Mouse (Mus musculus) heart, embryonic 11.5 days (tissue): Measurements from ENCODE around the gene Hist1h1b. TPM values are rescaled to one million over a fixed set of nuclear protein-coding genes. Genes with fewer than 3 reads are reported as not detected.
"Not testable (repeated sequence)": the region's sequence is repeated elsewhere in the genome, so short reads cannot be mapped to it uniquely, and the experiment has no call there.

Source experiments
- ATAC-seq: fragments of 200-750 bp; cut with Nextera tagmentation; replicated peaks from 2 replicates; pipeline ENCODE4 v1.8.0; 2017; ENCODE audit warnings: moderate library complexity; ENCODE audit not compliant: insufficient number of reproducible peaks, low FRiP score, low TSS enrichment
- H3K27ac ChIP-seq: fragments of 300-500 bp; sonication (generic); 2 replicates; pipeline ENCODE4 v1.5.1; 2014; ENCODE audit warnings: mild to moderate bottlenecking, low read depth, low read length
- H3K27me3 ChIP-seq: fragments of 300-500 bp; sonication (generic); 2 replicates; pipeline ENCODE4 v1.6.1; 2014; ENCODE audit warnings: mild to moderate bottlenecking, low read length, mixed read lengths; ENCODE audit not compliant: control insufficient read depth, insufficient read depth
- H3K36me3 ChIP-seq: fragments of 300-500 bp; sonication (generic); 2 replicates; pipeline ENCODE4 v1.6.1; 2014; ENCODE audit warnings: mild to moderate bottlenecking, low read length, moderate library complexity, mixed read lengths; ENCODE audit not compliant: control insufficient read depth, insufficient read depth
- H3K4me1 ChIP-seq: fragments of 300-500 bp; sonication (generic); 2 replicates; pipeline ENCODE4 v1.6.1; 2014; ENCODE audit warnings: low read length; ENCODE audit not compliant: control insufficient read depth, insufficient read depth
- H3K4me2 ChIP-seq: fragments of 300-500 bp; sonication (generic); 2 replicates; pipeline ENCODE4 v1.6.1; 2014; ENCODE audit warnings: mild to moderate bottlenecking, moderate library complexity
- H3K4me3 ChIP-seq: fragments of 300-500 bp; sonication (generic); 2 replicates; pipeline ENCODE4 v1.5.1; 2014; ENCODE audit warnings: low read depth, low read length
- H3K9ac ChIP-seq: fragments of 300-500 bp; sonication (generic); 2 replicates; pipeline ENCODE4 v1.6.1; 2014; ENCODE audit warnings: mild to moderate bottlenecking, low read depth, low read length, moderate library complexity
- H3K9me3 ChIP-seq: fragments of 300-500 bp; sonication (generic); replicated peaks from 2 replicates; pipeline ENCODE4 v1.6.1; 2016; ENCODE audit warnings: low read length; ENCODE audit not compliant: control insufficient read depth
- WGBS: fragments of 180-500 bp; shearing (Covaris S2); extraction: QIAGEN DNeasy Blood & Tissue Kit; methylation state at CpG from one replicate; pipeline ENCODE4 v1.1.7; 2014; ENCODE audit not compliant: insufficient replicate concordance; 5-methylcytosine and 5-hydroxymethylcytosine counted together
- polyA plus RNA-seq: library from polyadenylated mRNA; unstranded; fragments of >200 nt; fragmentation: Nextera tagmentation; extraction: Ambion mirVana; gene quantifications from 2 replicates; pipeline ENCODE4 v1.2.1, GENCODE M21; 2014

Hist1h1b gene
- polyA plus RNA-seq, 1 experiment from 2014 or later = 10.8 TPM

DNA sequence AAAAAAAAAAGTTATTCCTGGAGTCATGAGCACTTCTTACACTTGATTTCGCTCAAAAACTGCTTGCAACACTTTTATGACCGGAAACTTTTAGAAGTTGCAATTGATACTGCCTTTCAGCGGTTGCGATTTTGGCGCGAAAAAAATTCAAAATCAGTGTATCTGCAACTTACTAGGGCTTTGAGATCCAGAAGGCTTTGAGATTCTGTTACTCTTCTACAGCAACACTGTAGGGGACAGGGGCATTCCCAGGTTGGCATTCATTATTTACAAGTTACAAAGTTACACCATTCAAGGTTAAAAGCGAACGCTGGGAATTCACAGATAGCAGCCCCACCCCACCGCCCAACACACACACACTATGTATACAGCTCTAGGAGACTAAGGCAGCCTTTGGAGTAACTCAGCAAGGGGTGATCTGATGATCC, 3.3 kb upstream of the Hist1h1b start:
- WGBS = 3% methylated on average over 9 of the region's 9 CpGs
- peak overlapping the region; percentile 82 for H3K27ac ChIP-seq

GRCm38 (mm10) chr13:21783255-21783617, 2.8 kb upstream of the Hist1h1b start, which contains the start of gene Hist1h3i:
TSS of gene Hist1h3i (minus strand) at chr13:21783370.
- 0% methylated on average over 13 of the region's 20 CpGs for WGBS
- peaks cover 13% of the 10 kb centered on the region; the same call in 1 of the 2 replicates for H3K4me1 ChIP-seq
- peak; percentile 64 for ATAC-seq

More for the DNA sequence above, 3.3 kb upstream of the Hist1h1b start:
- Histone ChIP-seq H3K9me3 (no peaks in the 10 kb centered on the region), H3K4me2 (peak overlapping the region; percentile 75), H3K9ac (peak overlapping the region; percentile 71), H3K4me1 (peaks cover 13% of the 10 kb centered on the region; the same call in 1 of the 2 replicates), H3K36me3 (no peaks in the 10 kb centered on the region), H3K27me3 (no peaks in the 10 kb centered on the region), H3K4me3 (peak overlapping the region; percentile 39)
- ATAC-seq = no peak

DNA sequence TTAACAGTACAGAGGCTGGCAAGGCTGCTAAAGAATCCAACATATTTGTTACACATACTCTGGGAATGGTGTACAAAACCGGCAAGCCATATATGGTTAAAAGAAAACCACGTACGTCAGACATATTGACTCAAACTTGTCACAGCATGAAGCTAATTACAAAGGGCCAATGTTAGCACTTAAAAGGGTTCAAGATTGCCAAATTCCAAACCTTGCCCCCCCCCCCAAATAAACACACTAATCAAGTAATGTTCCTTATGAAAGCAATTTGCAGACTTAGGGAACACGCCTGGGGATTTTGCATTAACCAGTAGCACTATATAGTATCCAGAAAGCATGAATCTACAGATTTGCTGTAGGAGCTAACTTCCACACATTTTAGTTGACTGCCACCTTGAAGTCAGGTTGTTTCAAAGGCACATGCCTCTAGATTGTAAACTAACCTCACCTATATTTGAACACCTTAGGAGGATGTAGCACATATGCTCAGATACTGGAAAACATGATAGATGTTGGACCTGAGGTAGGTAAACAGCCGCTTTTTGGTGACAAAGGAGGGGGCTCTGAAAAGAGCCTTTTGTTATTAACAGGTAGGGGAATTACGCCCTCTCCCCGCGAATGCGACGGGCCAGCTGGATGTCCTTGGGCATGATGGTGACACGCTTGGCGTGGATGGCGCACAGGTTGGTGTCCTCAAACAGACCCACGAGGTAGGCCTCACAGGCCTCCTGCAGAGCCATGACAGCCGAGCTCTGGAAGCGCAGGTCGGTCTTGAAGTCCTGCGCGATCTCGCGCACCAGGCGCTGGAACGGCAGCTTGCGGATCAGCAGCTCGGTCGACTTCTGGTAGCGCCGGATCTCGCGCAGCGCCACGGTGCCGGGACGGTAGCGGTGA, 2.2 kb upstream of the Hist1h1b start:
- WGBS = 2% methylated on average over 17 of the region's 35 CpGs
- not testable (repeated sequence) for ATAC-seq

More at GRCm38 (mm10) chr13:21783255-21783617, 2.8 kb upstream of the Hist1h1b start, which contains the start of gene Hist1h3i:
- peak within 1 kb of the TSS; percentile 39 for H3K4me3 ChIP-seq
- no peaks in the 10 kb centered on the region for H3K36me3 ChIP-seq
- peak within 1 kb of the TSS; percentile 75 for H3K4me2 ChIP-seq
- peak within 1 kb of the TSS; percentile 76 for H3K9ac ChIP-seq
- H3K27me3 ChIP-seq = no peaks in the 10 kb centered on the region
- H3K9me3 ChIP-seq = no peaks in the 10 kb centered on the region
- peak within 1 kb of the TSS; percentile 87 for H3K27ac ChIP-seq

DNA sequence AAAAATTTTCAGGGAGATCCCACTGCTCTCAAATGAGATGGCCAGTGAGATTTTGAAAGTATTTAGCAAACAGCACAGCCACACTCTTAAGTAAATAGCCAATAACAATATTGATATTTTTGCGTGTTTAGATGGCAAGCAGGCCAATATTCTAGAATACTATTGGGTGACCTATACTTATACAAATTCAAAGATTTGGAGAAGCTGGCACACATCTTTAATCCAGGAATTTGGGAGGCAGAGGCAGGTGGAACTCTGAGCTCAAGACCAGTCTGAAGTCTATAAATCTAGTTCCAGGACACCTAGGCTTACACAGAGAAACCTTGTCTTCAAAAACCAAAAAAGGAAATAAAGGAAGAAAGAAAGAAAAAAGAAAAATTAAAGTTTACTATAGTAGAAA, 1.2 kb upstream of the Hist1h1b start:
- H3K4me2 ChIP-seq = no peak overlapping the region
- no peaks in the 10 kb centered on the region for H3K27me3 ChIP-seq
- H3K36me3 ChIP-seq = no peaks in the 10 kb centered on the region
- WGBS = 93% methylated on average over 1 of the region's 1 CpGs
- H3K4me3 ChIP-seq = no peak overlapping the region
- H3K9ac ChIP-seq = no peak overlapping the region
- ATAC-seq = no peak
- H3K4me1 ChIP-seq = peaks cover 13% of the 10 kb centered on the region; the same call in 1 of the 2 replicates
- H3K9me3 ChIP-seq = no peaks in the 10 kb centered on the region
- H3K27ac ChIP-seq = 0 out of 2 replicates have a peak overlapping the region, but pooled peaks have one; percentile 35

More for the DNA sequence above, 2.2 kb upstream of the Hist1h1b start:
- not testable (repeated sequence) for H3K36me3 ChIP-seq, H3K9me3 ChIP-seq, H3K27me3 ChIP-seq
- H3K4me1 ChIP-seq = peaks cover 13% of the 10 kb centered on the region; the same call in 1 of the 2 replicates
- peak overlapping the region; percentile 39 for H3K4me3 ChIP-seq
- peak overlapping the region; percentile 76 for H3K9ac ChIP-seq
- H3K4me2 ChIP-seq = peak overlapping the region; percentile 75
- peak overlapping the region; percentile 87 for H3K27ac ChIP-seq

DNA sequence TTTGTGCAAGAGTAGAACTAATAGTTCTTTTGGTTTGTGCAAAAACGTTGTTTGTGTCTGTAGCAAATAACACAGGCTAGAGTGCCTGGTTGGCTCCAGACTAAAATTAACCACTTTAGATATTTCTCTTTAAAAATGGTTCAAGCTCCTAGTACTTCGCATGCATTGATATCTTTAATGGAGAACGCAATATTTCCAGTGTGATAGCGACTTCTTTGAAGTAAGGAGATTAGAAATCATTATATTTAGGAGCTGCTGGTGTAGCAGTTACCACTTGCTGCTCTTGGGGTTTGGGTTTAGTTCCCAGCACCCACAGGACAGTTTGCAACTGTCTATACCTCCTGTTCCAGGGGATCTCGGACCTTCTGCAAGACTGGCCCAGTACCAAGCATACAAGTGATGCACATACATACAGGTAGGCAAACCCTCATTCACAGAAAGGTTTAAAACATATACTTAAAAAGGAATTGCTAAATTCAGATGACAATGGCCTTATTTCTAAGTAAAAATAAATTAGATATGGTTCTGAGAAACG, 663 bp upstream of the Hist1h1b start:
- WGBS = 45% methylated on average over 6 of the region's 6 CpGs
- H3K9ac ChIP-seq = peak overlapping the region; percentile 93
- no peaks in the 10 kb centered on the region for H3K36me3 ChIP-seq
- peak overlapping the region; percentile 96; the same call in 1 of the 2 replicates for H3K27ac ChIP-seq
- no peaks in the 10 kb centered on the region for H3K27me3 ChIP-seq
- peak overlapping the region; percentile 97 for H3K4me2 ChIP-seq
- H3K4me3 ChIP-seq = peak overlapping the region; percentile 67
- ATAC-seq = no peak
- H3K4me1 ChIP-seq = peaks cover 13% of the 10 kb centered on the region; the same call in 1 of the 2 replicates
- H3K9me3 ChIP-seq = no peaks in the 10 kb centered on the region

- Histone ChIP-seq H3K36me3 (no peaks in the 10 kb centered on the region), H3K27ac (peak overlapping the region; percentile 96), H3K4me1 (peaks cover 8% of the 10 kb centered on the region; the same call in 1 of the 2 replicates), H3K4me3 (peak overlapping the region; percentile 67), H3K9me3 (no peaks in the 10 kb centered on the region), H3K27me3 (no peaks in the 10 kb centered on the region), H3K9ac (peak overlapping the region; percentile 93), H3K4me2 (peak overlapping the region; percentile 97)
- ATAC-seq = peak; percentile 73
- WGBS = 8% methylated on average over 33 of the region's 33 CpGs
These were observed 1.3 kb downstream of the Hist1h1b start for GRCm38 (mm10) chr13:21778814-21779766.

DNA sequence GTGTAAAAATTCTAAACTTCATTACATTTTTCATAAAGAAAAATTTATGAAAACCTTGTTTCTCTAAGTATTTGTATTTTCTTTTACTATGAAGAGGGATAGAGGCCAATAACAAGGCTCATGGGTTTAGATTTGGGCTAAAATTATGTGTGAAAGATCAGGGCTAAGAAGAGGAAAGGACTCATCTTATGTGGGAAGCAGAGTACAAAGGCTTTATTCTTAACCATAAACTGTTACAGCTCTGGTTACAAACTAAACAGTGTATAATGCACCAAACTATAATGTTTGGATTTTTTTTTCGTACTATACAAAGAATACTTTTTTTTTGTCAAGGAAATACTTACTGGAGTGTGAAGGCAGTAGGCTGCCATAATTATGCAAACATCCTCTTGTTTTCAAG, 24.7 kb downstream of the Hist1h1b start:
- 74% methylated on average over 1 of the region's 1 CpGs for WGBS
- H3K9me3 ChIP-seq = no peaks in the 10 kb centered on the region
- H3K4me3 ChIP-seq = no peak overlapping the region
- H3K36me3 ChIP-seq = no peaks in the 10 kb centered on the region
- peaks cover 10% of the 10 kb centered on the region for H3K4me1 ChIP-seq
- no peak for ATAC-seq
- no peaks in the 10 kb centered on the region for H3K27me3 ChIP-seq
- H3K27ac ChIP-seq = peak overlapping the region; percentile 29; the same call in 1 of the 2 replicates
- H3K9ac ChIP-seq = no peak overlapping the region
- peak overlapping the region; percentile 52 for H3K4me2 ChIP-seq
